Mouse (Mus musculus): ENCODE data around the gene Sema3f.

DNA sequence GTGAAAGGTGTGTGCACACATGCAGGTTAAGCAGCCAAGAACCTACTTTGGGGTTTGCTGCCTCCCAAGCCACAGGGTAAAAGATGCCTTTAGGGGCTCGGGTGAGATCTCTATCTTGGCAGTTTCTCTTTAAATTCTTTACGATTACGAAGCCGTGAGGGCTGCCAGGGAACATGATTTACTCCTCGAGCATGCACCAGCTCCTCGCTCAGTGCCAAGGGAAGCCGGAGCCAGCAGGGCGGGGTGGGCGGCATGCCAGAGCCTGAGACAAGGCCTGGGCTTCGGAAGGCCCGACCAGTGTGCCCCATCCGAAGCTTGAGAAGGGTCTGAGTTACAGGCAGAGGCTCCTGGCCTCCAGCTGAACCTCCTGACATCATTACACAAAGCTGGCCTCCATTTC lies 8.7 kb downstream of the Sema3f start:
- TF ChIP-seq EP300 (IDR thresholded peaks at IDR 0.05; ENCODE audit: insufficient read depth, low read depth, low read length): no peak
- TF ChIP-seq POLR2A (IDR thresholded peaks at IDR 0.05; ENCODE audit: insufficient read depth, low read length): no peak

Measured in ES-Bruce4 (cell line).